ENCODE assay signal across 8 mouse cellular contexts in the genomic region with DNA sequence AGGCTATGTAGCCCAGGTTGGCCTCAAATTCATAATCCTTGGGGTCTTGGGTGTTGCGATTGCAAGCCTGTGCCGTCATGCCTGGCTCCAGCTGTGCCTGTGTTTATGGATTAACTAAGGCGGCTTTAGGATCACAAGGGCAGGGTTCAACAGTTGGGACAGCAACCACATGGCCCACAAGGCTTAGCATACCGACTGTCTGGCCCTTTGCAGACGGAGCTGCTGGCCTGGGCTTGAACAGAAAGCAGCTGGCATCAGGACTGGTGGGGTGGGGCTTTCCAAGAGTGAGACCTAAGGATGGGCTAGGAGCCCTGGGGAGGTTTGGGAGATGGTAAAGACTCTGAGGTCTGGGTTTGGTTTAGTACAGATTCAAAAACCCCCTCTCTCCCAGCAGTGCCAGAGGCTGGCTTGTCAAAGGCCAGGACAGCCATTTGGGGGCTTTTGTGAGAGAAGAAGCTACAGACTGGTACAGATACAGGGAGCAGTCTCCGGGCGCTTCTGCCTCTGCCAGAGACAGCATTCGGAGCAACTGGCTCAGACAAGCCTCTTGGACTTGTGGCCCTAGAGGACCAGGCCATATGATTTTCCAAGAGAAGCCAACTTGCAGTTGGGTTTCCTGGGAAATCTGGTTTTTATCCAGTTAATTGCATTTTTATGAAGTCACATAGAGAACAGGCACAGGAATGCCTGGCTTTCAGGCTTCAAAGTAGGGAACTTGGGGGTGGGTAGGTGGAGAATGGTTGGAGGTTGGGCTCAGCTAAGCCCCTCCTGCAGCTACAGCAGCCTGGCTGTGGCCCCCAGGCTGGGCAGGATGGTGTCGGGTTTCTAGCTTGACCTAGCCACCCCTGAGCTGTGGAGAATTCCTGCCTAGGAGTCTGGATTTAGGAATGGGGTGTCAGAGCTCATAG. TPM values are rescaled to one million over a fixed set of nuclear protein-coding genes. Genes with fewer than 3 reads are reported as not detected.
DNase-seq lines count a peak whose midpoint lies in the region; ATAC-seq and TF ChIP-seq lines count a peak whose summit lies in the region.

No protein-coding gene starts in this region.

- H3K27me3 ChIP-seq in forebrain, embryonic 10.5 days (ENCODE audit: poor library complexity, severe bottlenecking): no peaks in the 10 kb centered on the region
- no peaks in the 10 kb centered on the region for H3K27me3 ChIP-seq in forebrain, embryonic 16.5 days (replicated peaks; ENCODE audit: control insufficient read depth, insufficient read depth, low read length)
- H3K27me3 ChIP-seq in lung, postnatal 0 days (replicated peaks; ENCODE audit: insufficient read depth, low read length): no peaks in the 10 kb centered on the region

- H3K4me1 ChIP-seq in forebrain, embryonic 10.5 days: peaks cover 42% of the 10 kb centered on the region
- no peaks in the 10 kb centered on the region for H3K4me1 ChIP-seq in forebrain, embryonic 16.5 days (replicated peaks; ENCODE audit: control insufficient read depth, insufficient read depth, low read length)
- peaks cover 9% of the 10 kb centered on the region; the same call in 1 of the 2 replicates for H3K4me1 ChIP-seq in lung, postnatal 0 days (ENCODE audit: insufficient read depth, low read depth, low read length)

- no peaks in the 10 kb centered on the region for H3K9me3 ChIP-seq in forebrain, embryonic 10.5 days
- no peaks in the 10 kb centered on the region for H3K9me3 ChIP-seq in forebrain, embryonic 16.5 days (ENCODE audit: control insufficient read depth, low read length)
- H3K9me3 ChIP-seq in lung, postnatal 0 days (ENCODE audit: low read length): no peaks in the 10 kb centered on the region

- 26% methylated on average over 9 of the region's 9 CpGs for WGBS in forebrain, embryonic 10.5 days
- WGBS in forebrain, embryonic 16.5 days: 34% methylated on average over 9 of the region's 9 CpGs
- 41% methylated on average over 9 of the region's 9 CpGs for WGBS in lung, postnatal 0 days

- peaks cover 8% of the 10 kb centered on the region; the same call in 1 of the 2 replicates for H3K36me3 ChIP-seq in forebrain, embryonic 10.5 days (replicated peaks)
- no peaks in the 10 kb centered on the region for H3K36me3 ChIP-seq in forebrain, embryonic 16.5 days (ENCODE audit: control insufficient read depth, insufficient read depth)
- H3K36me3 ChIP-seq in lung, postnatal 0 days (ENCODE audit: insufficient read depth, low read length): no peaks in the 10 kb centered on the region

- peak overlapping the region; percentile 33 for H3K4me3 ChIP-seq in forebrain, embryonic 10.5 days
- no peak overlapping the region for H3K4me3 ChIP-seq in forebrain, embryonic 16.5 days (replicated peaks; ENCODE audit: low read length)
- H3K4me3 ChIP-seq in lung, postnatal 0 days (ENCODE audit: low read depth, low read length): no peak overlapping the region
- no peak overlapping the region for H3K4me3 ChIP-seq in layer of hippocampus, adult 2 months

- no peak overlapping the region for H3K9ac ChIP-seq in forebrain, embryonic 16.5 days (replicated peaks; ENCODE audit: low read depth, low read length)
- no peak overlapping the region for H3K9ac ChIP-seq in lung, postnatal 0 days (replicated peaks; ENCODE audit: low read depth)

- no peak for TF ChIP-seq CTCF in lung, postnatal 0 days (IDR thresholded peaks at IDR 0.05)
- no peak for TF ChIP-seq CTCF in layer of hippocampus, adult 2 months (conservative IDR thresholded peaks at IDR 0.05)

- peak; percentile 64 for DNase-seq in forebrain, embryonic 10.5 days (ENCODE audit: extremely low spot score, low spot score)
- peak; percentile 56 for DNase-seq in adipocyte (ENCODE audit: low spot score)
- peak; percentile 35 for DNase-seq in kidney, adult 18-20 months
- peak; percentile 61 for DNase-seq in lung, postnatal 0 days (ENCODE audit: low spot score)
- no peak for DNase-seq in cerebellum, adult 8-10 months
- DNase-seq in spleen, postnatal 36 days (ENCODE audit: low spot score in 2 of 2): no peak
- no peak for DNase-seq in layer of hippocampus, adult 2 months (ENCODE audit: low spot score in 2 of 2)

- TF ChIP-seq EP300 in lung, postnatal 0 days (IDR thresholded peaks at IDR 0.05): no peak

- no peak for ATAC-seq in forebrain, embryonic 16.5 days
- ATAC-seq in lung, postnatal 0 days: peak; percentile 52

- no peak overlapping the region for H3K4me2 ChIP-seq in forebrain, embryonic 16.5 days (ENCODE audit: low read length)
- peak overlapping the region; percentile 47; the same call in 1 of the 2 replicates for H3K4me2 ChIP-seq in lung, postnatal 0 days (replicated peaks; ENCODE audit: low read depth, low read length)

- peak overlapping the region; percentile 84 for H3K27ac ChIP-seq in forebrain, embryonic 10.5 days
- H3K27ac ChIP-seq in forebrain, embryonic 16.5 days (ENCODE audit: low read length): no peak overlapping the region
- H3K27ac ChIP-seq in lung, postnatal 0 days (ENCODE audit: low read length): peak overlapping the region; percentile 73; the same call in 1 of the 2 replicates
- H3K27ac ChIP-seq in layer of hippocampus, adult 2 months: no peak overlapping the region

RNA-seq across cellular contexts. Expression of gene Adnp, which starts 37.8 kb away (rescaled TPM):
- polyA plus RNA-seq in forebrain, embryonic 10.5 days (2016; fragmentation: Nextera tagmentation; extraction: Ambion mirVana): 2.4 and 3.7 TPM in 2 replicates
- 2.8 and 3.6 TPM in 2 replicates for polyA plus RNA-seq in forebrain, embryonic 16.5 days (2015; fragmentation: Nextera tagmentation; extraction: Ambion mirVana)
- polyA plus RNA-seq in lung, postnatal 0 days (2015; fragmentation: Nextera tagmentation; extraction: Ambion mirVana): 3.4 and 4.9 TPM in 2 replicates
- 10 to 100 TPM; 90.5 to 96.3 TPM for total RNA-seq in layer of hippocampus, adult 2 months (2021)

Comparison
In these comparisons a context has a peak if more than half of its experiments do, and no peak if none do; other contexts are left out.
1. H3K27ac ChIP-seq: peak in forebrain, embryonic 10.5 days (single experiment) and lung, postnatal 0 days (single experiment); none in forebrain, embryonic 16.5 days (single experiment) and layer of hippocampus, adult 2 months (single experiment).
2. DNase-seq: peak in forebrain, embryonic 10.5 days (single experiment), adipocyte (single experiment), kidney, adult 18-20 months (single experiment) and lung, postnatal 0 days (single experiment); none in cerebellum, adult 8-10 months (single experiment), spleen, postnatal 36 days (0 of 2) and layer of hippocampus, adult 2 months (0 of 2).